9 mouse cellular contexts compared by ENCODE assay signal in genomic region chr11:113788183-113788789, GRCm38 (mm10). TPM values are rescaled to one million over a fixed set of nuclear protein-coding genes. Genes with fewer than 3 reads are reported as not detected.
DNase-seq lines count a peak whose midpoint lies in the region; ATAC-seq and TF ChIP-seq lines count a peak whose summit lies in the region.
"Had no signal": no experiment of that assay in that cellular context is flagged by ENCODE, and none has a peak within 500 bp of the region (broad histone marks: within the 10 kb centered on the region; RNA-seq: fewer than 3 reads in every experiment).

No protein-coding gene starts in this region.

- peak; percentile 45 for DNase-seq in thymus, adult 2 months
- no peak for DNase-seq in thymus, adult 18-20 months
- DNase-seq in heart, embryonic 10.5 days (ENCODE audit: low spot score): no peak
- peak; percentile 76 for DNase-seq in liver
- DNase-seq in testis, postnatal 10 days (ENCODE audit: low spot score): no peak
- no peak for DNase-seq in cerebellum, adult 2 months
- no peak for DNase-seq in left cerebral cortex, postnatal 4 days

- H3K27ac ChIP-seq in thymus, adult 2 months (ENCODE audit: control insufficient read depth, insufficient read depth, low read length): peak overlapping the region; percentile 69; the same call in 1 of the 2 replicates
- H3K27ac ChIP-seq in heart, embryonic 10.5 days: peak overlapping the region; percentile 30; the same call in 1 of the 2 replicates
- H3K27ac ChIP-seq in stomach, embryonic 14.5 days (ENCODE audit: low read length): peak overlapping the region; percentile 90
- H3K27ac ChIP-seq in cerebellum, adult 2 months (ENCODE audit: insufficient read depth, low read length): no peak overlapping the region
- H3K27ac ChIP-seq: limb, embryonic 12.5 days had no signal

- 49% methylated on average over 2 of the region's 2 CpGs for WGBS in thymus, adult 2 months
- WGBS in heart, embryonic 10.5 days: 58% methylated on average over 2 of the region's 2 CpGs
- WGBS in stomach, embryonic 14.5 days: 43% methylated on average over 2 of the region's 2 CpGs
- 97% methylated on average over 2 of the region's 2 CpGs for WGBS in cerebellum, adult 2 months

- H3K4me3 ChIP-seq in thymus, adult 2 months (ENCODE audit: control insufficient read depth, insufficient read depth, low read length): no peak overlapping the region
- H3K4me3 ChIP-seq in heart, embryonic 10.5 days: no peak overlapping the region
- no peak overlapping the region for H3K4me3 ChIP-seq in stomach, embryonic 14.5 days (ENCODE audit: low read depth, low read length)
- no peak overlapping the region for H3K4me3 ChIP-seq in cerebellum, adult 2 months (replicated peaks; ENCODE audit: insufficient read depth, low read depth, low read length)
- H3K4me3 ChIP-seq: limb, embryonic 12.5 days had no signal

- no peak for TF ChIP-seq CTCF in thymus, adult 2 months (IDR thresholded peaks at IDR 0.05; ENCODE audit: borderline replicate concordance, control insufficient read depth, extremely low read depth, insufficient read depth, low read length, poor library complexity)
- no peak for TF ChIP-seq CTCF in cerebellum, adult 2 months (IDR thresholded peaks at IDR 0.05; ENCODE audit: borderline replicate concordance, insufficient read depth, low read depth, low read length)

- no peaks in the 10 kb centered on the region for H3K36me3 ChIP-seq in thymus, adult 2 months (ENCODE audit: control insufficient read depth, insufficient read depth, low read length)
- H3K36me3 ChIP-seq in heart, embryonic 10.5 days: peaks cover 7% of the 10 kb centered on the region; the same call in 1 of the 2 replicates
- H3K36me3 ChIP-seq in stomach, embryonic 14.5 days (ENCODE audit: control insufficient read depth, insufficient read depth, low read length): no peaks in the 10 kb centered on the region
- H3K36me3 ChIP-seq: limb, embryonic 12.5 days had no signal

- intact Hi-C loops in left cerebral cortex, postnatal 4 days (cut with DNase I): no loop called here

- no peak for TF ChIP-seq POLR2A in thymus, adult 2 months (IDR thresholded peaks at IDR 0.05; ENCODE audit: control insufficient read depth, extremely low read depth, insufficient read depth, low read length, poor library complexity)
- TF ChIP-seq POLR2A in cerebellum, adult 2 months (IDR thresholded peaks at IDR 0.05; ENCODE audit: borderline replicate concordance, insufficient read depth, low read length): no peak

- no peak overlapping the region for H3K9ac ChIP-seq in stomach, embryonic 14.5 days (replicated peaks; ENCODE audit: low read depth, low read length)
- H3K9ac ChIP-seq: limb, embryonic 12.5 days had no signal

- H3K4me2 ChIP-seq in stomach, embryonic 14.5 days (replicated peaks; ENCODE audit: low read depth, low read length): no peak overlapping the region
- H3K4me2 ChIP-seq: limb, embryonic 12.5 days had no signal

- peaks cover 42% of the 10 kb centered on the region for H3K4me1 ChIP-seq in thymus, adult 2 months (replicated peaks; ENCODE audit: control insufficient read depth, insufficient read depth, low read length)
- H3K4me1 ChIP-seq in heart, embryonic 10.5 days: peaks cover 62% of the 10 kb centered on the region
- H3K4me1 ChIP-seq in stomach, embryonic 14.5 days (ENCODE audit: control insufficient read depth, insufficient read depth, low read length): peaks cover 44% of the 10 kb centered on the region
- no peaks in the 10 kb centered on the region; the same call in 1 of the 2 replicates for H3K4me1 ChIP-seq in cerebellum, adult 2 months (ENCODE audit: control insufficient read depth, insufficient read depth, low read length)

- peak; percentile 15; the same call in 1 of the 2 replicates for ATAC-seq in stomach, embryonic 14.5 days (ENCODE audit: insufficient number of reproducible peaks, insufficient read depth, low FRiP score, low read depth)

- H3K27me3 ChIP-seq in thymus, adult 2 months (ENCODE audit: control insufficient read depth, insufficient read depth, low read length): no peaks in the 10 kb centered on the region
- no peaks in the 10 kb centered on the region for H3K27me3 ChIP-seq in heart, embryonic 10.5 days (ENCODE audit: insufficient read depth, poor library complexity, severe bottlenecking)
- no peaks in the 10 kb centered on the region for H3K27me3 ChIP-seq in stomach, embryonic 14.5 days (ENCODE audit: control insufficient read depth, insufficient read depth, low read length)
- H3K27me3 ChIP-seq in cerebellum, adult 2 months (ENCODE audit: control insufficient read depth, insufficient read depth, low read length): no peaks in the 10 kb centered on the region
- H3K27me3 ChIP-seq: limb, embryonic 12.5 days had no signal

- no peaks in the 10 kb centered on the region for H3K9me3 ChIP-seq in heart, embryonic 10.5 days
- no peaks in the 10 kb centered on the region for H3K9me3 ChIP-seq in stomach, embryonic 14.5 days (ENCODE audit: control insufficient read depth, low read depth, low read length)
- H3K9me3 ChIP-seq: limb, embryonic 12.5 days had no signal

RNA-seq across cellular contexts. Expression of gene Cdc42ep4, which starts 36.6 kb away (rescaled TPM):
- 28.7 and 32.8 TPM in 2 replicates for polyA plus RNA-seq in thymus, adult 2 months (2012; rRNA removed)
- polyA plus RNA-seq in heart, embryonic 10.5 days (2016; fragmentation: Nextera tagmentation; extraction: Ambion mirVana): 30.4 and 45.4 TPM in 2 replicates
- 51.5 and 51.6 TPM in 2 replicates for polyA plus RNA-seq in stomach, embryonic 14.5 days (2014; fragmentation: Nextera tagmentation; extraction: Ambion mirVana)
- polyA plus RNA-seq in cerebellum, adult 2 months (2012; rRNA removed): 73.8 and 77.5 TPM in 2 replicates
- total RNA-seq in left cerebral cortex, postnatal 4 days (2021): 10 to 100 TPM; 53.1 to 53.4 TPM

Comparison
In these comparisons a context has a peak if more than half of its experiments do, and no peak if none do; other contexts are left out.
1. DNase-seq: peak in thymus, adult 2 months (single experiment) and liver (single experiment); none in thymus, adult 18-20 months (0 of 2), heart, embryonic 10.5 days (single experiment), testis, postnatal 10 days (single experiment), cerebellum, adult 2 months (0 of 2) and left cerebral cortex, postnatal 4 days (single experiment).